Mouse (Mus musculus) heart, adult 2 months (tissue): ENCODE measurements around the gene Trim42. TPM values are rescaled to one million over a fixed set of nuclear protein-coding genes. Genes with fewer than 3 reads are reported as not detected.

Source experiments
- DNase-seq, 2 experiments: peaks; one replicate each; pipeline ENCODE4 v3.0.0; 2021
- H3K27ac ChIP-seq: fragments of 200-600 bp; 2 replicates; pipeline ENCODE4 v1.8.1; 2022
- H3K27me3 ChIP-seq: fragments of 200-500 bp; 2 replicates; pipeline ENCODE4 v1.6.1; 2012; ENCODE audit warnings: mild to moderate bottlenecking, low read length, inconsistent platforms, mixed read lengths; ENCODE audit not compliant: control insufficient read depth, insufficient read depth
- H3K36me3 ChIP-seq: fragments of 200-500 bp; 2 replicates; pipeline ENCODE4 v1.6.1; 2012; ENCODE audit warnings: low read length, inconsistent platforms; ENCODE audit not compliant: control insufficient read depth, insufficient read depth
- H3K4me1 ChIP-seq: fragments of 200-500 bp; 2 replicates; pipeline ENCODE4 v1.6.1; 2011; ENCODE audit warnings: low read length; ENCODE audit not compliant: control insufficient read depth, insufficient read depth
- H3K4me3 ChIP-seq: fragments of 200-600 bp; 2 replicates; pipeline ENCODE4 v1.8.1; 2022
- H3K79me2 ChIP-seq: fragments of 200-500 bp; replicated peaks from 2 replicates; pipeline ENCODE4 v1.6.1; 2012; ENCODE audit warnings: mild to moderate bottlenecking, inconsistent platforms, low read length, moderate library complexity, mixed read lengths; ENCODE audit not compliant: control insufficient read depth, insufficient read depth
- H3K9ac ChIP-seq: fragments of 200-500 bp; 2 replicates; pipeline ENCODE4 v1.6.1; 2012; ENCODE audit warnings: low read depth, mild to moderate bottlenecking, control low read depth, inconsistent platforms, low read length, mixed read lengths
- CTCF ChIP-seq: fragments of 200-600 bp; IDR thresholded peaks from 2 replicates; pipeline ENCODE4 v1.8.1; 2022; ENCODE audit warnings: antibody characterized with exemption, mild to moderate bottlenecking, moderate library complexity
- EP300 ChIP-seq: fragments of 200-500 bp; IDR thresholded peaks from 2 replicates; pipeline ENCODE4 v1.6.1; 2011; ENCODE audit warnings: low read depth, low read length, control low read depth; ENCODE audit not compliant: insufficient read depth
- POLR2A ChIP-seq: fragments of 200-500 bp; IDR thresholded peaks from 2 replicates; pipeline ENCODE4 v1.6.1; 2011; ENCODE audit warnings: mild to moderate bottlenecking, low read depth, low read length, control low read depth; ENCODE audit not compliant: insufficient read depth
- WGBS: fragments of 180-500 bp; shearing (Covaris S2); methylation state at CpG from one replicate; pipeline ENCODE4 v1.1.7; 2018; 5-methylcytosine and 5-hydroxymethylcytosine counted together
- intact Hi-C: fragments of 180-260 bp; cut with DNase I; formaldehyde crosslinking; loops from one replicate; pipeline ENCODE4 v1.15.1; 2025
- polyA plus RNA-seq: library from polyadenylated mRNA; depleted of rRNA; stranded (reverse); fragments of >200 nt; gene quantifications from 2 replicates; pipeline ENCODE4 v1.2.3, GENCODE M21; 2012
- total RNA-seq, 2 experiments: library from RNA; stranded (reverse); gene quantifications; 2 replicates each; pipeline ENCODE4 v1.2.3; 2021

Trim42 gene
- total and polyA plus RNA-seq, 3 experiments: not detected

- Histone ChIP-seq H3K4me1 (no peaks in the 10 kb centered on the region), H3K79me2 (no peaks in the 10 kb centered on the region), H3K27ac (no peak overlapping the region), H3K9ac (no peak overlapping the region), H3K27me3 (no peaks in the 10 kb centered on the region), H3K36me3 (no peaks in the 10 kb centered on the region), H3K4me3 (no peak overlapping the region)
- WGBS: 62% methylated on average over 3 of the region's 3 CpGs
- DNase-seq: no peak
- TF ChIP-seq EP300 (no peak), CTCF (peak; percentile 77)
- intact Hi-C loops: loop anchor here (1.0 to 5.0 kb wide), 2 partner anchors 17 to 241 kb away; no protein-coding TSS in a partner anchor
These were observed 46.9 kb downstream of the Trim42 start for GRCm38 (mm10) chr9:97322846-97323245.

- TF ChIP-seq EP300 (no peak), POLR2A (no peak), CTCF (no peak)
- Histone ChIP-seq H3K9ac (no peak overlapping the region), H3K79me2 (no peaks in the 10 kb centered on the region), H3K27me3 (no peaks in the 10 kb centered on the region), H3K27ac (no peak overlapping the region), H3K4me3 (no peak overlapping the region), H3K4me1 (no peaks in the 10 kb centered on the region), H3K36me3 (no peaks in the 10 kb centered on the region)
- DNase-seq: no peak
- intact Hi-C loops: loop anchor here (5.0 kb wide), 1 partner anchor 240 kb away; no protein-coding TSS in a partner anchor
- WGBS: 66% methylated on average over 10 of the region's 10 CpGs
These were observed 47.6 kb downstream of the Trim42 start for GRCm38 (mm10) chr9:97322120-97322519.

GRCm38 (mm10) chr9:97315421-97316055, 54.2 kb downstream of the Trim42 start:
- Histone ChIP-seq H3K36me3 (no peaks in the 10 kb centered on the region), H3K9ac (no peak overlapping the region), H3K27me3 (no peaks in the 10 kb centered on the region), H3K27ac (no peak overlapping the region), H3K79me2 (no peaks in the 10 kb centered on the region), H3K4me1 (no peaks in the 10 kb centered on the region), H3K4me3 (no peak overlapping the region)
- intact Hi-C loops: no loop called here
- TF ChIP-seq CTCF: peak; percentile 52
- no peak for TF ChIP-seq POLR2A
- WGBS: 61% methylated on average over 10 of the region's 10 CpGs
- no peak for DNase-seq

- TF ChIP-seq CTCF: no peak
- no peak for TF ChIP-seq POLR2A
- TF ChIP-seq EP300: no peak
- Histone ChIP-seq H3K9ac (no peak overlapping the region), H3K27ac (no peak overlapping the region), H3K79me2 (no peaks in the 10 kb centered on the region), H3K27me3 (no peaks in the 10 kb centered on the region), H3K4me3 (no peak overlapping the region), H3K36me3 (no peaks in the 10 kb centered on the region), H3K4me1 (no peaks in the 10 kb centered on the region)
- 78% methylated on average over 7 of the region's 7 CpGs for WGBS
- DNase-seq: no peak
- intact Hi-C loops: no loop called here
These were observed 58.1 kb downstream of the Trim42 start for GRCm38 (mm10) chr9:97311614-97312013.

- no peak for DNase-seq
- Histone ChIP-seq H3K27ac (no peak overlapping the region), H3K27me3 (no peaks in the 10 kb centered on the region; the same call in 1 of the 2 replicates), H3K4me3 (no peak overlapping the region), H3K4me1 (no peaks in the 10 kb centered on the region), H3K79me2 (no peaks in the 10 kb centered on the region), H3K9ac (no peak overlapping the region), H3K36me3 (no peaks in the 10 kb centered on the region)
- 83% methylated on average over 7 of the region's 7 CpGs for WGBS
- intact Hi-C loops: no loop called here
- no peak for TF ChIP-seq POLR2A
- TF ChIP-seq EP300: no peak
- TF ChIP-seq CTCF: no peak
These were observed 60.2 kb downstream of the Trim42 start for GRCm38 (mm10) chr9:97309509-97310053.

- Histone ChIP-seq H3K36me3 (no peaks in the 10 kb centered on the region), H3K27me3 (no peaks in the 10 kb centered on the region; the same call in 1 of the 2 replicates), H3K4me3 (no peak overlapping the region), H3K4me1 (no peaks in the 10 kb centered on the region), H3K9ac (no peak overlapping the region), H3K27ac (no peak overlapping the region), H3K79me2 (no peaks in the 10 kb centered on the region)
- no peak for TF ChIP-seq EP300
- TF ChIP-seq CTCF: no peak
- TF ChIP-seq POLR2A: no peak
- intact Hi-C loops: no loop called here
- 41% methylated on average over 6 of the region's 6 CpGs for WGBS
- no peak for DNase-seq
These were observed 61.9 kb downstream of the Trim42 start for GRCm38 (mm10) chr9:97307705-97308485.
